Mouse (Mus musculus): ENCODE data around the gene Gli1.
A peak's percentile ranks its signal among the peaks of the same experiment; 100 is the strongest.

Gli1 gene

DNA sequence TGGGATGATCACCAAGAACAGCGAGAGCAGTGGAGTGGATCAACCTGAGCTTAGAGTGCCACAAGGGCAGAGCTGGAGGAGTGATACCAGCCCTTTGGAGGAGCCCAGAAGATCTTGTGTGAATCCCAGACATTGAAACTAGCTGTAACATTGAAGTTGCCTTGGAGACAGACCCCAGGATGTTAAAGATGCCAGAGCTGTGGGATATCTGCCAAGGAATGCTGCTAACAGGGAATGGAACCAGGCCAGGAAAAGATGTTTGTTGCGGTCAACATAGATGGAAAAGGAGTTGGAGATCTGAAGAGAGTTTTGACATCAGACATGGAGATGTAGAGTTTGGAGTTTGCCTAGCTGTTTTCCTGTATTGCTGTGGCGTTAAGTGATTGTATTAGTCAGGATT, 4.4 kb upstream of the Gli1 start:
- DNase-seq (ENCODE audit: low read depth, low spot score) = no peak

GRCm38 (mm10) chr10:127343029-127343428, 1.3 kb upstream of the Gli1 start:
- no peak for DNase-seq (ENCODE audit: low read depth, low spot score)

DNA sequence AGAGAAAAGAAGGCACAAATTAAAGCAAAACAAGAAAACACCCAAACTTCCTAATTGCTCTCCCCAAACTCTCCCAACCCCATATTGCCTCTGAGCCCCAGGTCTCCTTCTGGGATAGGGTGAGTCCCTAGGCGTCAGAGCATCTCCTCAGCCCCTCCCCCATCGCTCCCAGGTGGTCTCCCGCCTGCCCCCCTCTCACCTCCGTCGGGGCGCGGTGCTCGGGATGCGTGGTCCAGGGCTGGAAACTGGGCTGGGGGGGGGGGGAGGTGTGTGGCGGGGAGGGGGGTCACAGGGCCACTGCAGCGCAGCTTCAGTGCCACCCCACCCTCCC, 449 bp downstream of the Gli1 start:
- peak; percentile 50 for DNase-seq (ENCODE audit: low read depth, low spot score)

DNA sequence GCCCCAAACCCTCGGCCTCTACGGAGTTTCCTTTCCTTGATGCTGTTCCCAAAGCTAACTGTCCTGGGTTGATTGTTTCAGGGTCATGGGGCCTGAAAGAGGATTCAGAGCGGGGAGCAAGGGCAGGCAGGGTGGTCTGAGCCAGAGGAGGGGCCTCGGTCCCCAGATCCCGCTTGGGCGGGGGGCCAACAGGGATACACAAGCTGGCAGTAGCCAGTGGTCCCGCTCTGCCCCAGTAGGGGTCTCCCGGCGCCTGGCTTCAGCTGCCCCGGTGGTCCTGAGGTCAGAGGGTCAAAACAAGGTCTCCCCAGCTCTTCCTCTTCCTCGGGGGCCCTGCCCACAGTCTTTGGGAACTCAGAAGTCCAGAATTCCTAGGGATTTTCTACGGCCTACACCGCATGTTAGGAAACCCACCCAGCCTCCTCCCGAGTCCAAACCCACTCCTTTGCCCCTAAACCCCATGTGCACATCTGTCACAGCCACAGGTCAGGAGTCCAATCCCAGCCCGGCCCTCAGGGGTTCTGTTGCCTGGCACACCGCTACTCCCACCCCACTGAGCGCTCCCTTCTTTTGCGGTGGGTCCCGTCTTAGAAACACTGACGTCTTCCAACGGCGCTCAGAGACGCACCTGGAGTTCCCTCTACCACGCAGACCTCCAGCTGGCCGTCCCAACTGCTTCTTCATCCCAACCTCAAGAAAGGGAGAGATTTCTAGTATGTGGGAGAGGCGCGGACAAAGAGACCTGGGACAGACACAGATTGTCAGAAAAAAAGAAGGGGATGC, 1.0 kb downstream of the Gli1 start:
- DNase-seq (ENCODE audit: low read depth, low spot score) = peak; percentile 73

DNA sequence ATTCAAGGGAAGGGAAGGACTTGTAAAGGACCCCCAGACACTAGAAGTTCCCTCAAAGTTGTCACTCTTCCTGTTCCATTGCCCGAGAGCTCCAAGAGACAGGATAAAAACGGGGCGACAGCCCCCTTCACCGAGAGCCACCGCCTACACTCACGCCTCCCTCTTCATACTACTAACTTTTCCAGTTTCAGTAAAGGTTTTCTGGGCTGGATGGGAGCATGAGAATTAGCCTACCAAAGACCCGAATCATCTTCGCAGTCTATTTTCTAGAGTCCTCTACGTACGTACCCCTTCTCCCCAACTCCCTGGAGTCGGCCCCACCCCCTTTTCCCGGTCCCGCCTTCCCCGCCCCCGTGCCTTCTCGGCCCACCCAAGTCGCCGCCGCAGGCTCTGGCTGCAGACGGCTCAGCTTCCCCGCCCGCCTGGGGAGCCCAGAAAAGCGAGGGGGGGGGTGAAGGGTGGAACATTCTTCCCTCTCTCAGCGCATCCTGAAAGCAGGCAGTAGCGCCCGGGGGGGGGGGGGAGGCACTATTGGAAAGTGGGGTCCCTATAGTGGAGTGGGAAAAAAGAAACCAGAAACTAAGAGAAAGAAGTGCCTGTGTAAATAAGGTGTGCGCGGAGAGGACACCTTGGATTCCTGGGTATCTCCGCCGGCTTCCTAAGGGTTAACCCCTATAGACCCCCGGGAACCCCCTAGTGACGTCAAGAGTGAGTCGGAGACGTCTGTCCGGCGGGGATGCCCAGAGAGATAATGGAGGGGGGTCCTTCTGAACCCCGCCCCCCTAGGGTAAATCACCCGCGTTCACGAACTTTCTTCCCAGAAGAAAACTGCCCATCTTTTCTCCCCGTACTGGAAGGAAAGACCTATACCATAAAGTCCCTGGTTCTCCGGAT, 1.8 kb downstream of the Gli1 start:
- peak; percentile 82 for DNase-seq (ENCODE audit: low read depth, low spot score)

DNA sequence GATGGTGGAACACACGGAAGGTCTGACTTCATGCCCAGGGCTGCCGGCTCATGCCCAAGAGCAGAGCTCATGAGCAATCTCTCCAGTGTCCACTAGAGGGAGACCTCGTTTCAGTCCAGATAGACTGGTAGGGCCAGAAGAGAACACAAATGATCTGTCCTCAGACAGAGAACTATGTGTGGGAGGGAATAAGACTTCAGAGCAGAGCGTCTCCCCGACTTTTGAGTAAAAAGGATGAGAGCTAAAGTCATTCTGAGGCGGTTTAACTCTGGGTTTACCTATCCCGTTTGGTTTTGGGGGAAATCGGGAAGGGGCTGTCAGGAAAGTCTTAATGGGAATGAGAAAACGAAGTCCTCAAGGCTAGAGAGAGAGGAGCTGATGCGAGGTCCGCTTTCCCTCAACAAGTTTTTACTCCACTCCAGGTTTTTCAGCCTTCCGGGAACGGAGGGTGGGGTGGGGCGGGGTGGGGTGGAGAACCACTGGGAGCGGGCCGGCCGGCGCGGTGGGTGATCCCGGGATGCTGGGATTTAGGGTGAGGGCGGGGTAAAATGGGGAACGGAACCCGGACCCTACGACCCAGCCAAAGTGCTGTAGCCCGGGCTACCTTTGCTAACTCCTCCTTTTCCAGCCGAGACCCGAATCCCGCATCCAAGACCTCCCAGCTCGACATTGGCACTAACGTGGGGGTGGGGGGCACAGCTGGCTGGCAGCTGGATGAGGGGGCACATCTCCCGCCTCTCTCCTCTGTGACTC, 2.7 kb downstream of the Gli1 start:
- DNase-seq (ENCODE audit: low read depth, low spot score) = peak; percentile 95

- no peak for DNase-seq (ENCODE audit: low read depth, low spot score)
Measured at GRCm38 (mm10) chr10:127337536-127338099, 4.2 kb downstream of the Gli1 start.

- no peak for DNase-seq (ENCODE audit: low read depth, low spot score)
Measured at GRCm38 (mm10) chr10:127336952-127337351, 4.8 kb downstream of the Gli1 start.

DNA sequence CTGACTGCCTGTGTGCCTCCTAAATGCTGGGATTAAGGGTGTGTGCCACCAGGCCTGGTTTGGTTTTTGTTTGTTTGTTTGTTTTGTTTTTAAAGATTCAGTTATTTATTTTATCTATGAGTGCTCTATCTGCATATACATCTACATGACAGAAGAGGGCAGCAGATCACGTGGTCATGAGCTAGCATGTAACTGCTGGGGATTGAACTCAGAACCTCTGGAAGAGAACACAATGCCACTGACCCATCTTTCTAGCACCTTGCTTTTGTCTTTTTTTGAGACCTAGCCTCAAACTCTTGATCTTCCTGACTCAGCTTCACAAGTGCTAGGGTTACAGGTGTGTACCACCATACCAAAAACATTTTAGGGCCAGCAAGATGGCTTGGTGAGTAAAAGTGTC, 6.5 kb downstream of the Gli1 start:
- DNase-seq (ENCODE audit: low read depth, low spot score) = no peak

DNA sequence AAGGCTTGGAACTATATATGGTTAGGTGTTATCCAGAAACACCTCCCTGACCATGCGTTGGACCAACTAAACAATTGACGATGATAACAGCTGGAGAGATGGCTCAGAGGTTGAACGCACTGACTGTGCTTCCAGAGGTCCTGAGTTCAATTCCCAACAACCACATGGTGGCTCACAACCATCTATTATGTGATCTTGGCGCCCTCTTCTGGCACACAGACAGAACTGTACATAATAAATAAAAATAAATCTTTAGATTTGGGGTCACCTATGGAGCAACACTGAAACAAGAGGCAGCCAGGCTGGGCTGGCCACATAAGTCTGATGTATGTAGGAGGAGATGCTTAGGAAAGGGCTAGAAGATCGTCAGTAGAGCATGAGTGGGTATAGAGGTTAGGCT, 8.6 kb downstream of the Gli1 start:
- no peak for DNase-seq (ENCODE audit: low read depth, low spot score)

- peak; percentile 45 for DNase-seq (ENCODE audit: low read depth, low spot score)
Measured at GRCm38 (mm10) chr10:127332211-127332874, 9.4 kb downstream of the Gli1 start.

GRCm38 (mm10) chr10:127330212-127330611, 11.6 kb downstream of the Gli1 start:
- DNase-seq (ENCODE audit: low read depth, low spot score) = no peak

GRCm38 (mm10) chr10:127327461-127328145, 14.2 kb downstream of the Gli1 start:
- DNase-seq (ENCODE audit: low read depth, low spot score) = no peak

GRCm38 (mm10) chr10:127326828-127327227, 14.9 kb downstream of the Gli1 start:
- DNase-seq (ENCODE audit: low read depth, low spot score) = no peak

GRCm38 (mm10) chr10:127326017-127326801, 15.6 kb downstream of the Gli1 start:
- DNase-seq (ENCODE audit: low read depth, low spot score) = no peak

DNA sequence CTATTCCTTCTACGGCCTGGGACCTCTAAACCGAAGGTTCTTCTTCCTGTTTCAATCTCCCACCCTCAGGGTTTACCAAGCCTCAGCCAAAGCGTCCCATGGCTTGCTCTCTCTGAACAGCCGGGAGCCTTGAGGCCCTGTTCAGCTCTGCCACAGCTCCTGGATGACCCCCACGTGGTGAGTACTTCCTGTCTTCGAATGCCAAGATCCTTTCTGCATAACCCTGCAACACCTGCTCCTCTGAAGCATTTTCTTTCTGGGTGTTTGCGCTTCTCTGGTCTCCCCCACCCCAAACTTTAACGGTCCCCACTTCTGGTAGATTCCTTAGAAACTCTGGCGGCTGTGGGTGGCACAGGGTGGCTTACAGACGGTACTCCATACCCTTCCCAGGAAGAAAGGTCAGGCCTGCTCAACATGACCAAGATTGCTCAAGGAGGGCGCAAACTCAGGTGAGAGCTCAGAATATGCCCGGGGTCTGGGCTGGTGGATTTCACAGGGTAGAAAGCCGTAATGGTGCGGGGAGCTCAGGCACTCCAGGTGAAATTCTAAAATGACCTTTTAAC, 16.2 kb downstream of the Gli1 start:
- DNase-seq (ENCODE audit: low read depth, low spot score) = no peak

GRCm38 (mm10) chr10:127324495-127324894, 17.3 kb downstream of the Gli1 start:
- peak; percentile 56 for DNase-seq (ENCODE audit: low read depth, low spot score)

GRCm38 (mm10) chr10:127323131-127323855, 18.5 kb downstream of the Gli1 start:
- DNase-seq (ENCODE audit: low read depth, low spot score) = no peak

DNA sequence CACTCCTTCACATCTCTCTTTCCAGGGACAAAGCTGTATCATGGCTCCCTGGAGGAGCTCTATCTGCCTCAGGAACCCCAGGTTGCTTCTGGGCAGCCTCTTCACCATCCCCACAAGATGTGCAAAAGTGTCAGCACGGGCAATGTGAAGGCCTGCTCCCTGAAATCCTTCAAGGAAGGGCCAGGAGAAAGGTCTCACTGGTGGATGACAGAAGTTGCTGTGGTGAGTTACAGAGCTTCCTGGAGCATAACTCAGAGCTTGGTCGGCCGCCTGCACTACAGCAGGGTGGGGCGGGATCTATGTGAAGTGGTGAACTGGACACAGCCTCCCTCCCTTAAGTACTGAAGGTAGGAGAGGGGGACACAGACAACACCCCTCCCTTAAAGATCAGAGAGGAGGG, 19.1 kb downstream of the Gli1 start:
- no peak for DNase-seq (ENCODE audit: low read depth, low spot score)
